Mouse (Mus musculus) megakaryocyte, embryonic 14.5 days (primary cell): ENCODE data around the gene S100a2.

Source experiments
- FLI1 ChIP-seq: IDR thresholded peaks from 2 replicates; pipeline ENCODE4 v1.6.1; 2012; ENCODE audit warnings: low read length, inconsistent platforms, mixed read lengths
- GATA1 ChIP-seq: IDR thresholded peaks from 3 replicates; pipeline ENCODE4 v1.6.1; 2012; ENCODE audit warnings: mixed read lengths, low read length, inconsistent platforms, borderline replicate concordance

- no peak for TF ChIP-seq FLI1
- TF ChIP-seq GATA1: no peak
These were observed 25.9 kb downstream of the S100a2 start for GRCm38 (mm10) chr3:90615911-90616310.
